Mouse (Mus musculus) embryonic facial prominence, embryonic 15.5 days (tissue): Measurements from ENCODE around the gene Tmc8. TPM values are rescaled to one million over a fixed set of nuclear protein-coding genes. Genes with fewer than 3 reads are reported as not detected.

Source experiments
- ATAC-seq: fragments of 200-750 bp; cut with Nextera tagmentation; 2 replicates; pipeline ENCODE4 v1.8.0; 2017; ENCODE audit warnings: low read depth, moderate TSS enrichment; ENCODE audit not compliant: insufficient number of reproducible peaks, low FRiP score, low TSS enrichment
- H3K27ac ChIP-seq: fragments of 300-500 bp; sonication (generic); replicated peaks from 2 replicates; pipeline ENCODE4 v1.5.1; 2015; ENCODE audit warnings: mild to moderate bottlenecking, inconsistent platforms
- H3K27me3 ChIP-seq: fragments of 300-500 bp; sonication (generic); 2 replicates; pipeline ENCODE4 v1.6.1; 2015; ENCODE audit warnings: inconsistent platforms
- H3K36me3 ChIP-seq: fragments of 300-500 bp; sonication (generic); 2 replicates; pipeline ENCODE4 v1.6.1; 2015; ENCODE audit warnings: mild to moderate bottlenecking, inconsistent platforms
- H3K4me1 ChIP-seq: fragments of 300-500 bp; sonication (generic); 2 replicates; pipeline ENCODE4 v1.6.1; 2015; ENCODE audit warnings: inconsistent platforms
- H3K4me2 ChIP-seq: fragments of 300-500 bp; sonication (generic); replicated peaks from 2 replicates; pipeline ENCODE4 v1.6.1; 2015; ENCODE audit warnings: mild to moderate bottlenecking, inconsistent platforms
- H3K4me3 ChIP-seq: fragments of 300-500 bp; sonication (generic); replicated peaks from 2 replicates; pipeline ENCODE4 v1.5.1; 2015; ENCODE audit warnings: mild to moderate bottlenecking, inconsistent platforms
- H3K9ac ChIP-seq: fragments of 300-500 bp; sonication (generic); 2 replicates; pipeline ENCODE4 v1.6.1; 2015; ENCODE audit warnings: inconsistent platforms
- H3K9me3 ChIP-seq: fragments of 300-500 bp; sonication (generic); replicated peaks from 2 replicates; pipeline ENCODE4 v1.6.1; 2016; ENCODE audit warnings: inconsistent platforms
- WGBS: fragments of 180-500 bp; shearing (Covaris S2); methylation state at CpG from one replicate; pipeline ENCODE4 v1.1.7; 2015; 5-methylcytosine and 5-hydroxymethylcytosine counted together
- polyA plus RNA-seq: library from polyadenylated mRNA; unstranded; fragments of >200 nt; fragmentation: Nextera tagmentation; extraction: Ambion mirVana; gene quantifications from 2 replicates; pipeline ENCODE4 v1.2.1, GENCODE M21; 2015

Gene Tmc8
- polyA plus RNA-seq = 0.94 and 1.1 TPM in 2 replicates

GRCm38 (mm10) chr11:117781993-117782704, at the start of gene Tmc8, which contains the start of gene Tmc6:
Gene Tmc8, plus strand, starts transcription at chr11:117782076.
Gene Tmc6, minus strand, starts transcription at chr11:117782198.
- Histone ChIP-seq H3K9me3 (no peaks in the 10 kb centered on the region), H3K4me1 (peaks cover 49% of the 10 kb centered on the region), H3K4me2 (peak within 1 kb of the TSS; percentile 97), H3K36me3 (no peaks in the 10 kb centered on the region; the same call in 1 of the 2 replicates), H3K9ac (no peak within 1 kb of the TSS), H3K27me3 (no peaks in the 10 kb centered on the region), H3K4me3 (peak within 1 kb of the TSS; percentile 54), H3K27ac (peak within 1 kb of the TSS; percentile 93)
- WGBS = 43% methylated on average over 24 of the region's 24 CpGs
- no peak for ATAC-seq

GRCm38 (mm10) chr11:117736037-117736689, 45.7 kb upstream of the Tmc8 start:
- H3K9ac ChIP-seq = no peak overlapping the region
- ATAC-seq = peak; percentile 55
- no peaks in the 10 kb centered on the region for H3K9me3 ChIP-seq
- 57% methylated on average over 5 of the region's 5 CpGs for WGBS
- H3K4me2 ChIP-seq = no peak overlapping the region
- H3K27me3 ChIP-seq = no peaks in the 10 kb centered on the region
- no peaks in the 10 kb centered on the region for H3K4me1 ChIP-seq
- 0 out of 2 replicates have a peak overlapping the region, but pooled peaks have one; percentile 11 for H3K27ac ChIP-seq
- no peak overlapping the region for H3K4me3 ChIP-seq
- peaks cover 82% of the 10 kb centered on the region for H3K36me3 ChIP-seq

- Histone ChIP-seq H3K9me3 (no peaks in the 10 kb centered on the region), H3K4me2 (no peak overlapping the region), H3K27ac (no peak overlapping the region), H3K27me3 (no peaks in the 10 kb centered on the region), H3K4me3 (no peak overlapping the region), H3K9ac (no peak overlapping the region), H3K36me3 (peaks cover 90% of the 10 kb centered on the region), H3K4me1 (no peaks in the 10 kb centered on the region; the same call in 1 of the 2 replicates)
- no peak for ATAC-seq
- WGBS = 89% methylated on average over 5 of the region's 5 CpGs
Measured at GRCm38 (mm10) chr11:117738123-117738522, 43.8 kb upstream of the Tmc8 start.

GRCm38 (mm10) chr11:117741128-117741527, 40.7 kb upstream of the Tmc8 start:
- Histone ChIP-seq H3K4me2 (no peak overlapping the region), H3K27me3 (no peaks in the 10 kb centered on the region), H3K4me1 (peaks cover 7% of the 10 kb centered on the region; the same call in 1 of the 2 replicates), H3K36me3 (peaks cover 96% of the 10 kb centered on the region), H3K4me3 (no peak overlapping the region), H3K9me3 (no peaks in the 10 kb centered on the region), H3K9ac (no peak overlapping the region), H3K27ac (no peak overlapping the region)
- 83% methylated on average over 6 of the region's 6 CpGs for WGBS
- no peak for ATAC-seq

- no peaks in the 10 kb centered on the region for H3K9me3 ChIP-seq
- H3K4me2 ChIP-seq = no peak overlapping the region
- peaks cover 95% of the 10 kb centered on the region for H3K36me3 ChIP-seq
- H3K4me3 ChIP-seq = no peak overlapping the region
- no peak overlapping the region for H3K27ac ChIP-seq
- no peak overlapping the region for H3K9ac ChIP-seq
- H3K4me1 ChIP-seq = peaks cover 7% of the 10 kb centered on the region; the same call in 1 of the 2 replicates
- whole genome bisulfite sequencing = 81% methylated on average over 8 of the region's 8 CpGs
- no peaks in the 10 kb centered on the region for H3K27me3 ChIP-seq
- ATAC-seq = no peak
Measured at GRCm38 (mm10) chr11:117742243-117742642, 39.6 kb upstream of the Tmc8 start.

GRCm38 (mm10) chr11:117742715-117743114, 39.2 kb upstream of the Tmc8 start:
- Histone ChIP-seq H3K9me3 (no peaks in the 10 kb centered on the region), H3K36me3 (peaks cover 95% of the 10 kb centered on the region), H3K9ac (no peak overlapping the region), H3K27me3 (no peaks in the 10 kb centered on the region), H3K27ac (no peak overlapping the region), H3K4me3 (no peak overlapping the region), H3K4me2 (no peak overlapping the region), H3K4me1 (peaks cover 7% of the 10 kb centered on the region; the same call in 1 of the 2 replicates)
- WGBS = 60% methylated on average over 8 of the region's 8 CpGs
- no peak for ATAC-seq

GRCm38 (mm10) chr11:117743454-117744030, 38.3 kb upstream of the Tmc8 start:
- H3K4me1 ChIP-seq = peaks cover 7% of the 10 kb centered on the region; the same call in 1 of the 2 replicates
- no peak for ATAC-seq
- no peak overlapping the region for H3K4me3 ChIP-seq
- no peak overlapping the region for H3K9ac ChIP-seq
- H3K36me3 ChIP-seq = peaks cover 94% of the 10 kb centered on the region
- no peak overlapping the region for H3K4me2 ChIP-seq
- no peaks in the 10 kb centered on the region for H3K9me3 ChIP-seq
- WGBS = 40% methylated on average over 4 of the region's 4 CpGs
- H3K27me3 ChIP-seq = no peaks in the 10 kb centered on the region
- H3K27ac ChIP-seq = no peak overlapping the region

GRCm38 (mm10) chr11:117748628-117749027, 33.2 kb upstream of the Tmc8 start:
- no peak for ATAC-seq
- no peaks in the 10 kb centered on the region for H3K9me3 ChIP-seq
- no peak overlapping the region for H3K4me3 ChIP-seq
- H3K9ac ChIP-seq = no peak overlapping the region
- no peaks in the 10 kb centered on the region for H3K27me3 ChIP-seq
- no peak overlapping the region for H3K27ac ChIP-seq
- no peak overlapping the region for H3K4me2 ChIP-seq
- peaks cover 2% of the 10 kb centered on the region; the same call in 1 of the 2 replicates for H3K4me1 ChIP-seq
- WGBS = 80% methylated on average over 4 of the region's 4 CpGs
- peaks cover 91% of the 10 kb centered on the region for H3K36me3 ChIP-seq

- Histone ChIP-seq H3K4me2 (no peak overlapping the region), H3K27me3 (no peaks in the 10 kb centered on the region), H3K27ac (no peak overlapping the region), H3K4me1 (no peaks in the 10 kb centered on the region), H3K36me3 (peaks cover 92% of the 10 kb centered on the region), H3K4me3 (no peak overlapping the region), H3K9ac (no peak overlapping the region), H3K9me3 (no peaks in the 10 kb centered on the region)
- 95% methylated on average over 10 of the region's 10 CpGs for WGBS
- no peak for ATAC-seq
Measured at GRCm38 (mm10) chr11:117749414-117749813, 32.5 kb upstream of the Tmc8 start.

- Histone ChIP-seq H3K9me3 (no peaks in the 10 kb centered on the region), H3K4me3 (no peak overlapping the region), H3K9ac (no peak overlapping the region), H3K4me1 (no peaks in the 10 kb centered on the region), H3K4me2 (no peak overlapping the region), H3K27me3 (no peaks in the 10 kb centered on the region), H3K27ac (no peak overlapping the region), H3K36me3 (peaks cover 92% of the 10 kb centered on the region)
- WGBS = 83% methylated on average over 6 of the region's 6 CpGs
- ATAC-seq = no peak
Measured at GRCm38 (mm10) chr11:117751544-117751943, 30.3 kb upstream of the Tmc8 start.

GRCm38 (mm10) chr11:117755891-117756290, 26.0 kb upstream of the Tmc8 start:
- Histone ChIP-seq H3K36me3 (peaks cover 96% of the 10 kb centered on the region), H3K27me3 (no peaks in the 10 kb centered on the region), H3K9me3 (no peaks in the 10 kb centered on the region), H3K4me3 (no peak overlapping the region), H3K4me2 (no peak overlapping the region), H3K27ac (no peak overlapping the region), H3K9ac (no peak overlapping the region), H3K4me1 (0 out of 2 replicates have a peak, but pooled peaks cover 5% of the 10 kb centered on the region)
- no peak for ATAC-seq
- 97% methylated on average over 7 of the region's 7 CpGs for WGBS
